Mouse (Mus musculus): ENCODE results near the gene Pde1c. TPM values are rescaled to one million over a fixed set of nuclear protein-coding genes. Genes with fewer than 3 reads are reported as not detected.
A peak's percentile ranks its signal among the peaks of the same experiment; 100 is the strongest.

Pde1c gene
- total RNA-seq, 2 experiments from 2014 or later: 4.4 to 4.7 TPM

- DNase-seq (ENCODE audit: low spot score in 2 of 2): no peak
Observed at GRCm38 (mm10) chr6:56335811-56336446, 233.0 kb downstream of the Pde1c start.

GRCm38 (mm10) chr6:56332149-56332548, 236.8 kb downstream of the Pde1c start:
- no peak for DNase-seq (ENCODE audit: low spot score in 2 of 2)

GRCm38 (mm10) chr6:56331432-56331831, 237.5 kb downstream of the Pde1c start:
- DNase-seq (ENCODE audit: low spot score in 2 of 2): no peak

- DNase-seq (ENCODE audit: low spot score in 2 of 2): no peak
Observed at GRCm38 (mm10) chr6:56328103-56328502, 240.8 kb downstream of the Pde1c start.

GRCm38 (mm10) chr6:56322799-56323198, 246.1 kb downstream of the Pde1c start:
- DNase-seq (ENCODE audit: low spot score in 2 of 2): no peak

- DNase-seq (ENCODE audit: low spot score in 2 of 2): no peak
Observed at GRCm38 (mm10) chr6:56310318-56310717, 258.6 kb downstream of the Pde1c start.

GRCm38 (mm10) chr6:56306066-56306465, 262.8 kb downstream of the Pde1c start:
- no peak for DNase-seq (ENCODE audit: low spot score in 2 of 2)

- DNase-seq (ENCODE audit: low spot score in 2 of 2): no peak
Observed at GRCm38 (mm10) chr6:56292176-56292575, 276.7 kb downstream of the Pde1c start.

GRCm38 (mm10) chr6:56289307-56289706, 279.6 kb downstream of the Pde1c start:
- no peak for DNase-seq (ENCODE audit: low spot score in 2 of 2)

- DNase-seq (ENCODE audit: low spot score in 2 of 2): no peak
Observed at GRCm38 (mm10) chr6:56284821-56285220, 284.1 kb downstream of the Pde1c start.

- DNase-seq (ENCODE audit: low spot score in 2 of 2): no peak
Observed at GRCm38 (mm10) chr6:56275461-56275860, 293.4 kb downstream of the Pde1c start.

- no peak for DNase-seq (ENCODE audit: low spot score in 2 of 2)
Observed at GRCm38 (mm10) chr6:56271741-56272140, 297.2 kb downstream of the Pde1c start.

GRCm38 (mm10) chr6:56264509-56264908, 304.4 kb downstream of the Pde1c start:
- DNase-seq (ENCODE audit: low spot score in 2 of 2): no peak

- no peak for DNase-seq (ENCODE audit: low spot score in 2 of 2)
Observed at GRCm38 (mm10) chr6:56260118-56260517, 308.8 kb downstream of the Pde1c start.

GRCm38 (mm10) chr6:56257555-56258297, 311.2 kb downstream of the Pde1c start:
- no peak for DNase-seq (ENCODE audit: low spot score in 2 of 2)

- DNase-seq (ENCODE audit: low spot score in 2 of 2): no peak
Observed at GRCm38 (mm10) chr6:56250091-56250490, 318.8 kb downstream of the Pde1c start.

- DNase-seq (ENCODE audit: low spot score in 2 of 2): no peak
Observed at GRCm38 (mm10) chr6:56191426-56192140, 377.3 kb downstream of the Pde1c start.

GRCm38 (mm10) chr6:56176485-56176884, 392.4 kb downstream of the Pde1c start:
- DNase-seq (ENCODE audit: low spot score in 2 of 2): no peak

GRCm38 (mm10) chr6:56172172-56172571, 396.7 kb downstream of the Pde1c start:
- no peak for DNase-seq (ENCODE audit: low spot score in 2 of 2)

GRCm38 (mm10) chr6:56168736-56169135, 400.2 kb downstream of the Pde1c start:
- DNase-seq (ENCODE audit: low spot score in 2 of 2): peak in 1 of 2 experiments; percentile 30

- no peak for DNase-seq (ENCODE audit: low spot score in 2 of 2)
Observed at GRCm38 (mm10) chr6:56158217-56158616, 410.7 kb downstream of the Pde1c start.

GRCm38 (mm10) chr6:56156836-56157235, 412.1 kb downstream of the Pde1c start:
- DNase-seq (ENCODE audit: low spot score in 2 of 2): no peak

Data from layer of hippocampus, adult 18-20 months (tissue).